Mouse (Mus musculus): ENCODE results near the gene Tmem266. TPM values are rescaled to one million over a fixed set of nuclear protein-coding genes. Genes with fewer than 3 reads are reported as not detected.

Tmem266 gene
- total RNA-seq, 2 experiments from 2014 or later, result not detected

- peak; percentile 67; the same call in 1 of the 2 replicates for ATAC-seq (replicated peaks; ENCODE audit: low FRiP score, poor library complexity, severe bottlenecking)
These were observed 65.4 kb downstream of the Tmem266 start for GRCm38 (mm10) chr9:55391909-55392658.

GRCm38 (mm10) chr9:55395650-55396049, 68.9 kb downstream of the Tmem266 start:
- no peak for ATAC-seq (replicated peaks; ENCODE audit: low FRiP score, poor library complexity, severe bottlenecking)

GRCm38 (mm10) chr9:55398985-55399554, 72.4 kb downstream of the Tmem266 start:
- no peak for ATAC-seq (replicated peaks; ENCODE audit: low FRiP score, poor library complexity, severe bottlenecking)

GRCm38 (mm10) chr9:55402276-55402675, 75.6 kb downstream of the Tmem266 start:
- no peak for ATAC-seq (replicated peaks; ENCODE audit: low FRiP score, poor library complexity, severe bottlenecking)

GRCm38 (mm10) chr9:55404256-55404655, 77.5 kb downstream of the Tmem266 start:
- ATAC-seq (replicated peaks; ENCODE audit: low FRiP score, poor library complexity, severe bottlenecking), result no peak

GRCm38 (mm10) chr9:55404976-55405702, 78.4 kb downstream of the Tmem266 start:
- ATAC-seq (replicated peaks; ENCODE audit: low FRiP score, poor library complexity, severe bottlenecking), result no peak

- ATAC-seq (replicated peaks; ENCODE audit: low FRiP score, poor library complexity, severe bottlenecking), result no peak
These were observed 80.1 kb downstream of the Tmem266 start for GRCm38 (mm10) chr9:55406773-55407172.

- ATAC-seq (replicated peaks; ENCODE audit: low FRiP score, poor library complexity, severe bottlenecking), result no peak
These were observed 82.1 kb downstream of the Tmem266 start for GRCm38 (mm10) chr9:55408851-55409250.

GRCm38 (mm10) chr9:55409833-55410232, 83.1 kb downstream of the Tmem266 start:
- no peak for ATAC-seq (replicated peaks; ENCODE audit: low FRiP score, poor library complexity, severe bottlenecking)

- ATAC-seq (replicated peaks; ENCODE audit: low FRiP score, poor library complexity, severe bottlenecking), result no peak
These were observed 83.7 kb downstream of the Tmem266 start for GRCm38 (mm10) chr9:55410430-55410829.

GRCm38 (mm10) chr9:55411154-55411553, 84.4 kb downstream of the Tmem266 start:
- no peak for ATAC-seq (replicated peaks; ENCODE audit: low FRiP score, poor library complexity, severe bottlenecking)

- no peak for ATAC-seq (replicated peaks; ENCODE audit: low FRiP score, poor library complexity, severe bottlenecking)
These were observed 95.1 kb downstream of the Tmem266 start for GRCm38 (mm10) chr9:55421786-55422185.

GRCm38 (mm10) chr9:55423451-55424424, 97.0 kb downstream of the Tmem266 start:
- no peak for ATAC-seq (replicated peaks; ENCODE audit: low FRiP score, poor library complexity, severe bottlenecking)

GRCm38 (mm10) chr9:55425271-55425810, 98.6 kb downstream of the Tmem266 start:
- no peak for ATAC-seq (replicated peaks; ENCODE audit: low FRiP score, poor library complexity, severe bottlenecking)

- no peak for ATAC-seq (replicated peaks; ENCODE audit: low FRiP score, poor library complexity, severe bottlenecking)
These were observed 102.7 kb downstream of the Tmem266 start for GRCm38 (mm10) chr9:55429242-55429975.

- no peak for ATAC-seq (replicated peaks; ENCODE audit: low FRiP score, poor library complexity, severe bottlenecking)
These were observed 103.4 kb downstream of the Tmem266 start for GRCm38 (mm10) chr9:55430133-55430532.

GRCm38 (mm10) chr9:55432306-55433289, 105.9 kb downstream of the Tmem266 start:
- no peak for ATAC-seq (replicated peaks; ENCODE audit: low FRiP score, poor library complexity, severe bottlenecking)

GRCm38 (mm10) chr9:55433875-55434274, 107.2 kb downstream of the Tmem266 start:
- ATAC-seq (replicated peaks; ENCODE audit: low FRiP score, poor library complexity, severe bottlenecking), result no peak
